Mouse (Mus musculus): ENCODE measurements around the gene Tnc. TPM values are rescaled to one million over a fixed set of nuclear protein-coding genes. Genes with fewer than 3 reads are reported as not detected.

Gene Tnc
- polyA plus RNA-seq, 1 experiment from 2014 or later = 52.6 TPM

DNA sequence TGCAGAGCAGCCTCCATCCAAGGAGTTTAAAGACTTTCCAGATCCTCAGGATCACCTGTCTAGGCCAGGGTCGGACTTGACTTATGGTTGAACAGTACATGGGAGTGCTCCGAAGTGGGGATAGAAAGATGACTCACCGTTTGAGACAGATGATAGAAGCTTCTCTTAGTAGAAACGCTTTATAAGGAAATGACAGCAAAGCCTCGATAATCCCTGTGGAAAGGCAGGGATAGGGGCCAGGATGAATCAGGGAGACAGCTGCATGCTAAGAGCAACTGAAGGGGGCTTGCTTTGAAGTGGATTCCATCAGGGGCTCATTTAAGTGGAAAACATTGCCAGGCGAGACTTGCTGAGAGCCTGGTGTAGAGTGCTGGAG is 12.0 kb upstream of the Tnc start:
- H3K27ac ChIP-seq = no peak overlapping the region
- ATAC-seq (replicated peaks) = no peak
- no peaks in the 10 kb centered on the region for H3K36me3 ChIP-seq (replicated peaks)
- no peak overlapping the region for H3K4me2 ChIP-seq
- WGBS = 43% methylated on average over 6 of the region's 6 CpGs
- H3K9me3 ChIP-seq = no peaks in the 10 kb centered on the region
- no peak overlapping the region for H3K9ac ChIP-seq
- H3K4me1 ChIP-seq = no peaks in the 10 kb centered on the region
- no peak overlapping the region for H3K4me3 ChIP-seq
- H3K27me3 ChIP-seq (replicated peaks) = no peaks in the 10 kb centered on the region

DNA sequence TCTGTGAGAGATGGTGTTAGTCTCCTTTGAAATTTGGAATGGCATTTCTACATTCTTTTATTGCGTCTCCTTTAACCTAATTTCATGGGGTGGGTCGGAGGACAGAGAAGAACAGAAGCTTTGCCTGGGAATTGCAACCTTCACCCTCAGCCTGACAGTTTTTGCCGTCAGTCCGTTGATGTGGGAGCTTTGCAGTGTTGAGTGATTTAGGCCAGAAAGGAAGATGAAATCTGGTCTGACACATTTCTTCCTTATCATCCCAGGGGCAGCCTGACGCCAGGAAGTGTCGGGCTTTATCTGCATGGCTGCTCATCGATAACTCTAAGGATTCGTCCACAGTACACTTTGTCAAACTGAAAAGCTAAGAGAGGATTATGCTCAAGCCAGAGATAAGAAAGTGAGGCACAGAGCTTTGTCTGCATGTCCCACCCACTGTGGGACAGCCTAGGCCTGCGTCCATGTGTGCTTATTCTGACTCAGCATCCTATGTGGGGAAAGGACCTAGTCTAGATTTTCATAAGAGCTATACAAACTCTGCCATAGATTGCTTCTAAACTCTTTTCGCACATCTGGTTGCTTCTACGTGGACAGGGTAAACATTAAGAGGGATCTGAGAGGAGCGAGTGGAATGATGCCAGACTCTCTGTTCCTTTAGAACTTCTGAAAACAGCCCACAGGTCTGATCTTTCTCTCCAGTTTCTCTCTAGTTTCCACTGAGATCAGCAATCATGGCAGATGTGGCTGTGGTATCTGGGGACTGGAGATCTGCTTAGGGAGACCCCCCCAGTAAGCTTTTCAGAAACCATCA is 11.4 kb upstream of the Tnc start:
- H3K4me3 ChIP-seq = no peak overlapping the region
- H3K27me3 ChIP-seq (replicated peaks) = no peaks in the 10 kb centered on the region
- no peaks in the 10 kb centered on the region for H3K4me1 ChIP-seq
- no peak overlapping the region for H3K27ac ChIP-seq
- WGBS = 37% methylated on average over 12 of the region's 12 CpGs
- no peak overlapping the region for H3K4me2 ChIP-seq
- H3K36me3 ChIP-seq (replicated peaks) = no peaks in the 10 kb centered on the region
- peak; percentile 11; the same call in 1 of the 2 replicates for ATAC-seq (replicated peaks)
- H3K9me3 ChIP-seq = no peaks in the 10 kb centered on the region
- no peak overlapping the region for H3K9ac ChIP-seq

DNA sequence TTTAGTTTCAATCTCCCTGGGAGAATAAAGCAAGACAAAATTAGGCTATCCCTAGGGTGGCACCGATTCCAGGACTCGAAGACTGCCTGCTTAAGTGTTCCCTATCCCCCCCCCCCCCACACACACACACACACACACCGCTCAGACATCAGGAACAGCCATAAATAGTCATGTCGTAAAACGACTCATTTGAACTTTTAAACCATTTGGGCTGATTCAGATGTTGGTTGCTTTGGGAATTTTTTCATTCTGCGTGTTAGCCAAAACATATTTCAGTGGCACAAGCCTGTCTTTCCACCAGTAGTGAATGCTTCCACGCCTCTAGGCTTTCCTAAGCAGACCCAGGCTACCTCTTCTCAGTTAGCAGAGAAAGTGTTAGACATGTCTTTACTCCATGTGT is 1.4 kb upstream of the Tnc start:
- H3K4me1 ChIP-seq = peaks cover 13% of the 10 kb centered on the region
- H3K36me3 ChIP-seq (replicated peaks) = no peaks in the 10 kb centered on the region
- no peaks in the 10 kb centered on the region for H3K9me3 ChIP-seq
- ATAC-seq (replicated peaks) = no peak
- H3K27me3 ChIP-seq (replicated peaks) = peaks cover 19% of the 10 kb centered on the region
- H3K4me2 ChIP-seq = no peak overlapping the region
- no peak overlapping the region for H3K27ac ChIP-seq
- WGBS = 85% methylated on average over 7 of the region's 7 CpGs
- no peak overlapping the region for H3K4me3 ChIP-seq
- no peak overlapping the region for H3K9ac ChIP-seq

DNA sequence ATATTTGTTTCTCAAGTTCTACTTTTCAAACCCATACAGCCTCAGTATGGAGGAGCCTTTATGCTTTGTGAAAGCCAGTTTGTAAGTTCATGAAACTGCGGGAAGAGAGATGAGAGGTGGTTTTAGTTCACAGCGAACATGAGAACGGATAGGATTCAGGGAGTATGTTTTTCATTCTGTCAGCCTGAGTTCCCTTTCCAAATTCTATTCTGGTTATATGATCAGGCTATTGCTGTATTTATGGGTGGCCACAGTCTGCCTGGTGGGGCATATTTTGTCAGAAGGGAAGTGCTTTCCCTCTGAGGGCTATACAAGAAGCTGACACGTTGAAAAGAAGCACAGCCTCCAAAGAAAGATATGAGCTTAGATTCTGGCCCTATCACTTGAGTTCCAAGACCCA is 2.9 kb downstream of the Tnc start:
- Histone ChIP-seq H3K4me3 (peak overlapping the region; percentile 37; the same call in 1 of the 2 replicates), H3K36me3 (replicated peaks) (no peaks in the 10 kb centered on the region), H3K9ac (no peak overlapping the region), H3K9me3 (no peaks in the 10 kb centered on the region), H3K27me3 (replicated peaks) (peaks cover 17% of the 10 kb centered on the region), H3K27ac (no peak overlapping the region), H3K4me2 (no peak overlapping the region), H3K4me1 (peaks cover 13% of the 10 kb centered on the region)
- ATAC-seq (replicated peaks) = no peak
- WGBS = 86% methylated on average over 4 of the region's 4 CpGs

DNA sequence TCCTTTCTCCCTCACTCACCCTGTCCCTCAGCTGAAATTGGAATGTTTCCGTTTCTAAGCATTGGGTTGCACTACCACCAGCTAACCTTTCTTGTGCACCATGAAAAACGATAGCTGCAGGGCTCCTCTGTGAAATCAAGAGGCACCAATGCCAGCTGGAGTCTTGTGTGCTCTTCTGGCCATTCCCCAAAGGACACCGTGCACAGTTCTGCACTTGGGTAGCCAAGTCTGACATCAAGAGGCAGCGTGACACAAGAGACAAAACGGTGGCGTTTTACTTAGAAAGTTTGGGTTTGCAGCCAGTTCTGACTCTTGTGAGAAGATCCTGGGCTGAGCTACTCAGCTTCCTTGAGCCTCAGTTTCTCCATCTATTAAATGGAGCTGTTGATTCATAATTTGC is 3.4 kb downstream of the Tnc start:
- Histone ChIP-seq H3K9me3 (no peaks in the 10 kb centered on the region), H3K4me2 (no peak overlapping the region), H3K27ac (no peak overlapping the region), H3K36me3 (replicated peaks) (no peaks in the 10 kb centered on the region), H3K4me3 (no peak overlapping the region), H3K4me1 (peaks cover 13% of the 10 kb centered on the region), H3K27me3 (replicated peaks) (peaks cover 15% of the 10 kb centered on the region), H3K9ac (no peak overlapping the region)
- 73% methylated on average over 6 of the region's 6 CpGs for WGBS
- ATAC-seq (replicated peaks) = no peak

DNA sequence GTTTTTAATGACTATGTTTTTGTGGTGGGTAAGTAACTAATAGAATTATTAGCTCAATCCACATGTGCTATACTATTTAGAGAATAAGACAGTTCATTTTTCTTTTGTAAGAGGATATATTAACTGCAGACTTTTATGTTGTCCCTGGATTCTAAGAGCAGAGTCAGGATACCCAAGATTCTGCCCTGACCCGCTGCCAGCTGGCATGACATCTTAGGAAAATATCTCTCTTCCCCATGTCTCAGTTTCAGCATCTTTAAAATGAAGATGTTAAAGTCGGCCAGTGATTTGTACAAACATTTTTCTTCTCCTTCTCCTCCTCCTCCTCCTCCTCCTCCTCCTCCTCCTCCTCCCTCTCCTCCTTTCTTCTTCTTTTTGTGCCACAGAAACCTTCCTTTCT is 7.7 kb downstream of the Tnc start:
- WGBS = 78% methylated on average over 2 of the region's 2 CpGs
- Histone ChIP-seq H3K9me3 (no peaks in the 10 kb centered on the region), H3K4me3 (no peak overlapping the region), H3K4me1 (no peaks in the 10 kb centered on the region), H3K36me3 (replicated peaks) (no peaks in the 10 kb centered on the region), H3K9ac (no peak overlapping the region), H3K4me2 (no peak overlapping the region), H3K27me3 (replicated peaks) (no peaks in the 10 kb centered on the region), H3K27ac (no peak overlapping the region)
- no peak for ATAC-seq (replicated peaks)

DNA sequence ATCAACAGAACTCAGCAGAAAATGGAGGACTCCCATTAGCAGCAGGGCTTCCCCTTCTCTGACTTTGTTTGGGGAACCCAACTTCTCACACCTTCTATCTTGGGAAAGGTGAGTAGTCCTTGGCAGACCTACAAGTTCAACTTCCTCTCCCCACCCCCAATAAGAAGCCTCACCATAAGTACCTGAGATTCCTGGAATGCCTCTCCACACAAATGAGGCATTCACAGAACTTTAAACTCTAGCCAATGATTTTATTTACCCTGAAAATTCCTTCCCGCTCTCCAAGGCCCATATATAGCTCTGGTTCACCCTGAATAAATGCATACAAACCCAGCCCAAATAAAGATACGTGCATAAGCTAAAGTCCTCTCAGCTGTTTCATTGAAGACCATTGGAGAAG is 9.3 kb downstream of the Tnc start:
- Histone ChIP-seq H3K27ac (no peak overlapping the region), H3K27me3 (replicated peaks) (no peaks in the 10 kb centered on the region), H3K9ac (no peak overlapping the region), H3K4me2 (no peak overlapping the region), H3K9me3 (no peaks in the 10 kb centered on the region), H3K4me1 (no peaks in the 10 kb centered on the region), H3K4me3 (no peak overlapping the region), H3K36me3 (replicated peaks) (no peaks in the 10 kb centered on the region)
- ATAC-seq (replicated peaks) = no peak
- WGBS = 87% methylated on average over 2 of the region's 2 CpGs

DNA sequence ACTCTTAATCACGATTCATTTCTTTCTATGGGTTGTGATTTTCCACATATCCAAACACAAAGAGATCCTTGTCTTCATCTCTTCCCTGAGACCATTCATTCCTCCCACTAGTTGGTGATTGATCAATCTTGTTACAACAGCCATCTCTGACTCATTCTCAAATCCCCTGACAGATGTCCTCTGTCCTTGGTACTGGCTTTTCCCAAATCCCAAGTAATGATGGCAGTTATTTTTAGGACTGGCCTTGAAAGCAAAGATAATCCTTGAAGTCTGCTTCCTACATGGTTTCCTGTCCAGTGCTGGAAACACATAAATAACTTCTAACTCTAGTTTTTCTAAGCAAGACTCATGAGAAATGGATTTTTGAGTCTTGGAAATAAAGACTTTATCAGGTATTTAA is 12.1 kb downstream of the Tnc start:
- 83% methylated on average over 1 of the region's 1 CpGs for WGBS

DNA sequence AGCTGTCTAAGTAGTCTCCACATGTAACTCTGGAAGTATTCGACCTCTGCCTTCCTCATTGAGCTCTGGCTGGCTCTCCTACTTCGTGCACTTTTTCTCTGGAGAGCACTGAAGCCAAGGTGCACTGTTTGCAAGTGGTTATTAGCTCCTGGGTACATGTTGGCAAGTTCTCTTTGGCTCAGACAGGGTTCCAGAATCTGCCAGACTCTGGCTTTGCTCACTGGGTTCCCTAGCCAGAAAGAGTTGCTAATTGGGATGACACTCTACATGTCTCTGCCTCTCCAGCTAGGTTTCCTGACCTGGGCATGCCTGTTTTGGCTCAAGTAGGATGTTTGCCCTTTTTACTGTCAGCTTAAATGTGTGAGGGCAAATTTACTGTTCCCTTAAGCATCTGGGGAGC is 13.6 kb downstream of the Tnc start:
- no peaks in the 10 kb centered on the region for H3K4me1 ChIP-seq
- no peak overlapping the region for H3K27ac ChIP-seq
- H3K27me3 ChIP-seq (replicated peaks) = no peaks in the 10 kb centered on the region
- no peaks in the 10 kb centered on the region for H3K9me3 ChIP-seq
- no peaks in the 10 kb centered on the region for H3K36me3 ChIP-seq (replicated peaks)
- no peak for ATAC-seq (replicated peaks)
- H3K4me2 ChIP-seq = no peak overlapping the region
- no peak overlapping the region for H3K4me3 ChIP-seq
- H3K9ac ChIP-seq = no peak overlapping the region
- WGBS = 74% methylated on average over 2 of the region's 2 CpGs

More for the DNA sequence above, 12.1 kb downstream of the Tnc start:
- Histone ChIP-seq H3K4me1 (no peaks in the 10 kb centered on the region), H3K36me3 (replicated peaks) (no peaks in the 10 kb centered on the region), H3K27me3 (replicated peaks) (no peaks in the 10 kb centered on the region), H3K9ac (no peak overlapping the region), H3K9me3 (no peaks in the 10 kb centered on the region), H3K4me3 (no peak overlapping the region), H3K4me2 (no peak overlapping the region), H3K27ac (no peak overlapping the region)
- ATAC-seq (replicated peaks) = no peak

DNA sequence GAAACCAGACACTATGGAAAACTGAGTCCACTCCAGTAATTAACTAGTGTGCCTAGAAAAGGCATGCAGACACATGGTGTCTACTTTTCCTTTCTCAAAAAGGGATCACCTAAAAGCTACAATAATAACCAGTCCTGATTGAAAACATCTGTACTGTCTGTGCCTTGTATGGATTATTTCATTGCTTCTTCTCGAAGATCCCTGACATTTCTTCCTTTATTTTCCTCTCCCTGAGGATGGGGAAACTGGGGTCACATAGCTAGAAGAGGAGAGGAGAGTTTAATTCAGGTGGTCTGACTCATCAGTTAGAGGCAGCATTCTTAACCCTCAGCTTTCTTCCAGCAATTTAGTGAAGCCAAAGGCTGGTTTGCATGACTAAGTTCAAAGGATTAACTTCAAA is 17.3 kb downstream of the Tnc start:
- H3K9me3 ChIP-seq = no peaks in the 10 kb centered on the region
- no peaks in the 10 kb centered on the region for H3K4me1 ChIP-seq
- H3K4me3 ChIP-seq = no peak overlapping the region
- no peaks in the 10 kb centered on the region for H3K36me3 ChIP-seq (replicated peaks)
- no peak overlapping the region for H3K27ac ChIP-seq
- no peak for ATAC-seq (replicated peaks)
- no peak overlapping the region for H3K9ac ChIP-seq
- 60% methylated on average over 1 of the region's 1 CpGs for WGBS
- H3K4me2 ChIP-seq = no peak overlapping the region
- H3K27me3 ChIP-seq (replicated peaks) = no peaks in the 10 kb centered on the region

DNA sequence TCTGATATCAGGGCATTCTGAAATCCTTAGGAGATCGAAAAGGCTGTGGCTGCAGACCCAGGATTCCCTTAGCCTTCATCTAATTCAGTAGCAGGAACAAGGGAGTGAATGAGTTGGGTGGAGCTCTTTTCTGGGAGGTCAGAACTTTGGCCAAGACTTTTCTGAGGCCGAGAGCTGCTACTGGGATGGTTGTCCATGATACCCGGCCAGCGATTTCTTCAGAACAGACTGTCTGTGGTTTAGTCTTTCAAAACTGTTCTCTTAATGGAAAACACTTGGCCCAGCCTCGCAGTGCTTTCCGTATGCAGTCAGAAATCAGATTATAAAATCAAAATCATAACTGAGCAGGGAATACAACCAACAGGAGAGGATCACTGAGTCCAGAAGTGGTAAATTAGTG is 21.2 kb downstream of the Tnc start:
- H3K4me2 ChIP-seq = no peak overlapping the region
- no peaks in the 10 kb centered on the region for H3K27me3 ChIP-seq (replicated peaks)
- H3K36me3 ChIP-seq (replicated peaks) = no peaks in the 10 kb centered on the region
- H3K4me3 ChIP-seq = no peak overlapping the region
- 89% methylated on average over 6 of the region's 6 CpGs for WGBS
- H3K4me1 ChIP-seq = no peaks in the 10 kb centered on the region
- no peak overlapping the region for H3K9ac ChIP-seq
- no peaks in the 10 kb centered on the region for H3K9me3 ChIP-seq
- H3K27ac ChIP-seq = no peak overlapping the region
- ATAC-seq (replicated peaks) = no peak

DNA sequence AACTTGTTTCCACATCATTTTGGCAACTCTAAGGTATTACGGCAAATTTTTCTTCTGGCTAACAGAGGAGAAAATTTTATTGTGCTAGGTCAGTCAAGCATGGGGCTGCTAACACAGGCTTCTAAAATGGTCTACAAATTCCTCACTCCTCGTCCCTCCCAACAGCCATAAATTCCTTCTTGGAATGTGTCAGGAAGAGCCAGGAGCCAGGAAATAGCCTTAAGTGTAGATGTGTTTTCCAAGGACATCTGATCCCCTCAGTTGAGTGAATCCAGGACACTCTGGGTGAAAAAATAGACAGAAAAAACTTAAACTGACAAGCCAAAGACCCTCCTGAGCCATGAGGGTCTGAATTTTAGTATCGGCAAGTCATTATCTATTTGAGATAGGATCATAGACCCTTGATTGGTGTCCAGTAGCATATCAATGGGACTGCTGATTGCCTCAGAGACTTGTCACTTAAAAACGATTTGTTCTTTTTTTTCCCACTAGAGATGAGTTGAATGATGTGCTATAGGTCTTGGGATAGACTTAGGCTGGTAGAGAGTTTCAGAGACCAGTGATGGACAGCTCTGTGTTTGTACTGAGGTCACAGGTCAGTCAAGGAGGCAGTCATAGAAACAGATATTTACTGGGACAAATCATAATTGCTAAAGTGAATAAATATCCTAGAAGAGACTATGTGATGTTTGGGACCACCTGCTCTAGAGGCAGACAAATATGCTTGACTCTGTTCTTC is 22.6 kb downstream of the Tnc start:
- no peaks in the 10 kb centered on the region for H3K36me3 ChIP-seq (replicated peaks)
- 58% methylated on average over 4 of the region's 4 CpGs for WGBS
- no peak for ATAC-seq (replicated peaks)
- H3K4me2 ChIP-seq = no peak overlapping the region
- H3K9me3 ChIP-seq = no peaks in the 10 kb centered on the region
- H3K4me3 ChIP-seq = no peak overlapping the region
- H3K27me3 ChIP-seq (replicated peaks) = no peaks in the 10 kb centered on the region
- no peak overlapping the region for H3K9ac ChIP-seq
- no peaks in the 10 kb centered on the region for H3K4me1 ChIP-seq
- no peak overlapping the region for H3K27ac ChIP-seq
